Mouse (Mus musculus) cortical plate, adult 2 months (tissue): Measurements from ENCODE around the gene Nsrp1.
"Not testable (repeated sequence)": the region's sequence is repeated elsewhere in the genome, so short reads cannot be mapped to it uniquely, and the experiment has no call there.

Experiments used
- CTCF ChIP-seq: fragments of 200-500 bp; IDR thresholded peaks from 2 replicates; pipeline ENCODE4 v1.5.1; 2011; ENCODE audit warnings: mild to moderate bottlenecking, control low read depth, low read length; ENCODE audit not compliant: insufficient read depth; ENCODE audit errors: extremely low read depth
- POLR2A ChIP-seq: fragments of 200-500 bp; IDR thresholded peaks from 2 replicates; pipeline ENCODE4 v1.6.1; 2011; ENCODE audit warnings: mild to moderate bottlenecking, low read length, control low read depth; ENCODE audit not compliant: insufficient read depth; ENCODE audit errors: extremely low read depth

DNA sequence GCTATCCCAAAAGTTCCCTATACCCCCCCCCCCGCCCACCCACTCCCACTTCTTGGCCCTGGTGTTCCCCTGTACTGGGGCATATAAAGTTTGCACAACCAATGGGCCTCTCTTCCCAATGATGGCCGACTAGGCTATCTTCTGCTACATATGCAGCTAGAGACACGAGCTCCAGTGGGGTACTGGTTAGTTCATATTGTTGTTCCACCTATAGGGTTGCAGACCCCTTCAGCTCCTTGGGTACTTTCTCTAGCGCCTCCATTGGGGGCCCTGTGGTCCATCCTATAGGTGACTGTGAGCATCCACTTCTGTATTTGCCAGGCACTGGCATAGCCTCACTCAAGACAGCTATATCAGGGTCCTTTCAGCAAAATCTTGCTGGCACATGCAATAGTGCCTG is 904 bp downstream of the Nsrp1 start:
- not testable (repeated sequence) for TF ChIP-seq POLR2A, CTCF
